Mouse (Mus musculus): ENCODE data around the gene Tnnc1.
A peak's percentile ranks its signal among the peaks of the same experiment; 100 is the strongest.

Gene Tnnc1

DNA sequence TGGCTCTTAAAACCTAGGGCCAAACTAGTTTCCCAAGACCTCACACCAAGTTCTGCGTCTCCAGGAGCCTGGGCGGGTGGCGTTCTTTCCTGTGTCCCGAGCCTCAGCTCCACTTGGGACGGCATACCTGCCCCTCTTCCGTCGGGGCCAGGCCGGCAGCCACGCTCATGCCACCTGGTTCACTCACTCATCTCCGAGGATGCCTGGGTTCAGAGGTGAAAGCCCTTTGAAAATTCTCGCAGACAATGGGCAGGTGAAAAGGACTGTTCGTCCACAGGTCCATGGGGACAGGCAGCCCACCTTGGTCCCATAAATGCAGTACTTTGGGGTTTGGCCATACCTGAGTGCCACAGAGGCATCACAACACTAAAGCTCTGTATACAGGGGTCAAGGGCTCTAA is 23.9 kb upstream of the Tnnc1 start:
- no peak for DNase-seq (ENCODE audit: low spot score in 2 of 2)

DNA sequence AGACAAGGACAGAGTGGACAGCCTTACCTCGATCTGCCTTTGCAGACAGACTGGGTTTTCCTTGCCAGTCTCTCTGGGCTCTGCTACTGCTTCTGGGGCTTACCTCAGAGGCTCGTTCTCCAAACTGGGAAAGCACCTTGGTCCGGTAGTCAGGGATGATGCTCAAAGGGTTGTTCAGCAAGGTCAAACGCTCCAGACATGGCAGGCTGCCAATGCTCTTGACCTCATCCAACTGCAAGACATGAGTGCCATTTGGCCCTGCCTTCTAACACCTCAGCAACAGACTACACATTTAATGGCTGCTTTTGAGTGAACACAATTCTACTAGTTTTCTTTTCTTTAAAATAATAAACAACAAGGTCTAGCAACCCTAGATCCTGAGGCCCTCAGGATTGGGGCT is 21.5 kb upstream of the Tnnc1 start:
- DNase-seq (ENCODE audit: low spot score in 2 of 2): no peak

DNA sequence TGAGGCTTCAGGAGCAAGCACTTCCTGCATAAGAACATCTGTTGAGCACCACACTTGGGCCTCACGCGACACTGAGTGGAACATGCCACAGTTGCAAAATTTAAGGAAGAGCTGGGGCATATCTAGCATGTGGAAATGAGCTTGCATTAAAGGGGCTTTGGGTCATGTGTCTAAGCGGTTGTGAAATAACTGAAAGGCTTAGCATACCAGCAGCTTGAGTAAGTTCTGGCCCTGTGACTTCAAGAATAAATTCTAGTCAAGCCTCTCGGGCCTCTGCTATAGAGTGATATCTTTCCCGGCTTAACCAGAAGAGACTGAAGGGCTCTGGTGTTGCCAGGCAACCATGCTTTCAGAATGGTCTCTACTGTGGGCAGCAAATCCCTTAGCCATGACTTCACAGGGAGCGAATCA is 19.3 kb upstream of the Tnnc1 start:
- peak in 1 of 2 experiments; percentile 31 for DNase-seq (ENCODE audit: low spot score in 2 of 2)

DNA sequence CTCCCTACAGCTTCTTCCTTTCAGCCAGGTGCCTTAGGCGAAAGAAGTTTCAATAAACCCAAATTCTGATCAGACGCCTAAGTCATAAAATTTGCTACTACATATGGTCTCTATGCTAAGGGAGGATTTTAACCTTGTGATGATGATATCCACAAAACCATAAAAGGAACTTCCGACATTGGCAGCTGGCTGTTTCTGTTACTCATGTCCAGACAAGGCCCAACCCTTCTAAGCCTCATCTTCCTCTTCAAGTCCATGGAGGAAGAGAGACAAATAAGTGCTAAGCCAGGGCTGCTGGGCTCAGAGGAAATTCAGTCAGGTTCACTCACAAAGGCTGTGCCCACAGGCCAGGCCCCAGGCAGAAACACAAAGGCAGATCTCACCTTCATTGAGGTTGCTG is 18.8 kb upstream of the Tnnc1 start:
- DNase-seq (ENCODE audit: low spot score in 2 of 2): no peak

DNA sequence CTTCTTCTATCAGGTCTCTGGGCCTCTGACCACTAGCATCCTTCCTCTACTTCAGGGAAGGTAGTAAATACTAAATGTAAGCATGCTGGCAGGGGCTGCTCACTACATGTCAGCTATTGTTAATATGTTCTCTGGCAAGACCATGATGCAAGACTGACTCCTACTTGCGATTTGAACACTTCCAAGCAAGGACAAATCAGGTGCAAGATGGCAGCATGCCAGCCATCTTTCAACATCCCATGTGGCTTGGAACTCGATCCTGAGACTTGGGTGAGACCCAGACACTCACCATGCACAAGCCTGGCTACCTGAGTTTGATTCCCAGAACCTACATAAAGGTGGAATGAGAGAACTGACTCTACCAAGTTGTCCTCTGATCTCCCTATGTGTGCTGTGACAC is 16.2 kb upstream of the Tnnc1 start:
- DNase-seq (ENCODE audit: low spot score in 2 of 2): no peak

DNA sequence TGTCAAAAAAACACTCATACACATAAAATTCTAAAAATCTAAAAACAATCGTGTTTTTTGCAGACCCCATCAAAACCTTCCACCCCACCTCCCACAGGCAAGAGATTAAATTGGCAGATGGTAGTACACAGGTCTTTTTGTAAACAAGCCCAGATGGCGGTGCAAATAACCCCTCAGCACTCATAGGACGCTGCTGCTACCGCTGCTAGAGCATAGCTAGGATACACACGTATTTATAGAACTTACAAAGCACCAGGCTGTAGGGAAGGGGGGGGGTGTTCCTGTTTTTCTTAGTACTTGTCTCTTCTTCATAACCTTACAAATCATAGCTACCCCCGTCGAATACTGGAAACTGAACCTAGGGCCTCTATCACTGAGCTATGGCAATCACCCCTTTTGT is 14.3 kb upstream of the Tnnc1 start:
- no peak for DNase-seq (ENCODE audit: low spot score in 2 of 2)

DNA sequence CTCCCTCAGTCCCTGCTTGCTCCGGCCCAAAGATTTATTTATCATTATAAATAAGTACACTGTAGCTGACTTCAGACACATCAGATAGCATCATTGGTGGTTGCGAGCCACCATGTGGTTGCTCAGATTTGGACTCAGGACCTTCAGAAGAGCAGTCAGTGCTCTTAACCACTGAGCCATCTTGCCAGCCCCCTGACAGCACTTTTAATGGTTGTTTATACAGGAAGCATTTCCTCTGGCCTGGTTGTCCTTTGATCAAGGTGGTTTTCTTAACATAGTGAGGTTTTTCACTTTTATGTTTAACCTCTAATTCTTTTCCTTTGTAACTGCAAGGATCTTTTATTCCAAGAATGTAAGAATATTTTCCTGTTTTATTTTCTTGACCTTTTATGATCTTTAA is 13.7 kb upstream of the Tnnc1 start:
- DNase-seq (ENCODE audit: low spot score in 2 of 2): no peak

DNA sequence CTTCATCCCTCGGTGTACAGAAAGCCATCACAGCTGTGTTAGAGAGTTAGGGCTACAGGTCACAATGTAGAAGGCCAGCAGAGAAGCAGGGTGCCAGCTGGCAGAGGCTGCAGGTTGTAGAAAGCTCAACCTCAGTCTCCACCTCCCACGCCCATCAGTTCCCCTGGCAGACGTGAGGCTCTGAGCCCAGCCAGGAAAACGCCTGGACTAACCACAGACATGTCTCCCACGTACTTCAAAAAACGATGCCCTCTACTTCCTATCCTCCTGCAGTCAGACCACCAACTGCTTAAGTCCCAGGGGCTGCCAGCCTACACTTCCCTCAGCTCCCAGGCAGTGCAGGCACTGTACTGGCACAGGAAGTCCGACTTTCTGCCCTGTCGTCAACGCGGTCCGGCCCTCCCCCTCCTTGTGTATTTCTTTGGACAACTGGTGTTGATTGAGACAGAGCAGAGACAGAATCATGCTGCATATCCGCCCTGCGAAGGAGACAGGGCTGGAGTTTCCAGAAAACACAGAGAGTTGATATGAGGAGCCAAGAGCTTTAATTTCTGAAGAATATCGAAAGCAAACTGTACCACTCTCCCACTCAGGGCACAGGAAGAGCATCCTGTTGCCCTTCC is 13.1 kb upstream of the Tnnc1 start:
- peak in 1 of 2 experiments; percentile 79 for DNase-seq (ENCODE audit: low spot score in 2 of 2)

DNA sequence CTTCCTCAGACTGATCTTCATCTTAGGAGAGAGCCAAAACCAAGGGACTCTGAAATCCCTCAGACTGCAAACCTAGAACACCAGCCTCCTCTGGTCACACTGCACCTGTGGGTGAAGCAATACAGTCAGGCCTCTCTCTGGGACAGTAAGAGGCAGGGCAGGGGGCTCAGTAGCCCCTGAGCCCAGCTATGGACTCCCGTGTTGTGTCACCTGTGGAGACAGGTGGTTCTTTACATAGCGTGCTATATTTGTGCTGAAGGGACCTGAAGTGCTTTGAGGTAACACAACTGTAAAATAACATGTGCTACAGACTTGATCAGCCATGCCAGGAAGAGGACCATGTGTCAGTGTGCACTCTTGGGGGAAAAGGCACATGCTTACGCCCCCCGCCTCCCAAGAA is 12.6 kb upstream of the Tnnc1 start:
- DNase-seq (ENCODE audit: low spot score in 2 of 2): no peak

DNA sequence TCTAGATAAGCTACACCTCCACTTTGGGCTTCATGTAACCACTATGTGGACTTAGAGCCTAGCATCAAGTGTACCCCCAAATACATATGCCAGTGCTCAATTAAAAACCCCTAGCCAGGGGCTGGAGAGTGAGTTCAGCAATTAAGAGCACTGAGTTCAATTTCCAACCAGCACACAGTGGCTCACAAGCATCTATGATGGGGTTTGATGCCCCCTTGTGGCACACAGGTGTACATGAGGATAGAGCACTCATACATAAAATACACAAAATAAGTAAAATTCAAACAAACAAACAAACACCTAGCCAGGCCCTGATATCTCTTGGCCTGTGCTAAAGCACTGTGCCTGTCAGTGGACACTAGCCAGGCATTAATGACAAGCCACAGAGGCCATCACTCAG is 12.1 kb upstream of the Tnnc1 start:
- no peak for DNase-seq (ENCODE audit: low spot score in 2 of 2)

DNA sequence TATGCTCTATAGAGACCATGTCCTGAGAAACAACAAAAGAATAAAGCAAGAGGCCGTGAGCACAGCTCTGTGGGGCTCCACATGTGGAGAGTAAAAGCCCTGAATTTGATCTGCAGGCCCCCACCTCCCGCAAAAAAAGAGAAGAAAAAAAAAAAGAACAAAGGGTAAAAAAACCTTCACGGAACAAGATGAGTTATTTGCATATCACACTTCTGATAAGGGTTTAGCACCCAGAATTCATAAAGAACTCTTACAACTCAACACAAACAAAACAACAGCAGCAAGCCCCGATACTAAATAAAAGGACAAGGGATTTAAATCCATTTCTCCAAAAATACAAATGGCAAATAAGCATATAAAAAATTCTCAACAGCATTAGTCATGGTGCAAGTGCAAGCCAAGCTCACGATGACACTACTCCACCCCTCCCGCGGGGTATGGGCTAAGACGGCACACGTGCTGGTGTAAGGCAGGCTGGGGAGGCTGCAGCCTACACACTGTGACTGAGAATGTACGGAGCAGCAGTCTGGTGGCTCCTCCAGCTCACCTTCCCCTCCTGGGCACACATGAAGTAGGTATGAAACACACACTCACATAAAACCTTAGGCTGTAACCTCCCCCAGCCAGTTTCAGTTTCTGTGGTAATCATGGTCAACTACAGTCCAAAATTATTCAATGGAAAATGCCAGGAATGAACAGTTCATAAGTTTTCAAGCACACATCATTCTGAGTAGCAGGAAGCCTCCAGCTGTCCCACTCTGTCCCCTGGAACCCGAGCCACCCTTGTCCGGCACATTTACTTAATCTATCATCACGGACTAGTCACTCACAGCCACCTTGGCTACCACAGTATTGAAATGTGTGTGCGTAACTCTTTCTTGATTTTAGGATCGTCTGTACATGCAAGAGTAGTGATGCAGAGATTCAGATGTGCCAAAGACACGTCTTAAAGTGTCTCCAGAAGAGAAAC is 10.3 kb upstream of the Tnnc1 start:
- peak in 1 of 2 experiments; percentile 64 for DNase-seq (ENCODE audit: low spot score in 2 of 2)

DNA sequence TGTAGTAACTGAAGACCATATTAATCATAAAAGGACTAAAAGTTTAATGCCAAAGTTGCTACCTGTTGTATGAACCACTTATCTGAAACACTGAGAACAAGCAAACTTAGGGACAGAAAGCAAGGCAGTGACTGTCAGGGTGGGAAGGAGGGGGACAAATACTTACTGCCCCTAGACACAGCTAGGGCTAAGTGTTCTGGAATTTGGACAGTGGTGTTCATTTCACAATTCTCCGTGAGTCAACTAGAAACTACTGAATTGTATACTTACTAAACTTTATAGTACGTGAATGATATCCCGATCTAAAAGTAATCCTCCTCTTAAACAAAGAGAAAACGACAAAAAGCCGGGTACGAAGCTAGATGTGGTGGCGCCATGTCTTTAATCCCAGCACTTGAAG is 8.5 kb upstream of the Tnnc1 start:
- no peak for DNase-seq (ENCODE audit: low spot score in 2 of 2)

DNA sequence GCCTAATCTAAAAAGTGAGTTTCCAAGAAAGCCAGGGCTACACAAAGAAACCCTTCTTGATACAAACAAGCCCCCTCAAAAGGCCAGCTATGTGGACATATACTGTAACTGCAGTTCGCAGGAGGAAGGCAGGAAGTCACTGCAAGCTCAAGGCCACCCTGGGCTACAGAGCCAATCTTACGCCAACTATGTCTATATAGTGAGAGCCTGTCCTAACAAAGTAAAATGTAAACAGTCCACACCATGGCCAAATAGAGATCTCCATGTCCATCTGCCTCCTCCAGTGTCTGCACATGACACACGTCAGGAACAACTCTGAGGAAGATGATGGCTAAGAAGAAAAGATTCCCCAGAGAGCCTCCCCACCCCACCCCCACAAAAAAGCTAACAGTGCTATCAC is 8.1 kb upstream of the Tnnc1 start:
- DNase-seq (ENCODE audit: low spot score in 2 of 2): no peak

DNA sequence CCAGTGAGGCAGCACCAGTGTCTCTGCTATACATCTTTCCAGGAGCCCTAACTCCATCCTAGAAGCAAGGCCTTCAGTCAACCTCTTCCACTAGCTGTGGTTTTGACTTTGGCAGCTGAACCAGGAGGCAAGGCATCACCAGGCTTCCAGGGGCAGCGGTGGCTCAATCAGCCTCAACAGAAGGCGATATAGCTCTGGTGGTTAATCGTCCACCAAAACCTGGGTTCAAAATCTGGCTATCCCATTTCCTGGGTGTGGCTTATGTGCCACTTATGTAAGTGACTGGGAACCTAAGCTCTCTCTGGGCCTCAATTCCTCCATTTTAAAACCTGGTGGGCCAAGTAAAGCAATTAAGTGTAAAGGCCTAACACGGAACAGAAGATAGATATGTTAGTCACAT is 3.3 kb upstream of the Tnnc1 start:
- no peak for DNase-seq (ENCODE audit: low spot score in 2 of 2)

DNA sequence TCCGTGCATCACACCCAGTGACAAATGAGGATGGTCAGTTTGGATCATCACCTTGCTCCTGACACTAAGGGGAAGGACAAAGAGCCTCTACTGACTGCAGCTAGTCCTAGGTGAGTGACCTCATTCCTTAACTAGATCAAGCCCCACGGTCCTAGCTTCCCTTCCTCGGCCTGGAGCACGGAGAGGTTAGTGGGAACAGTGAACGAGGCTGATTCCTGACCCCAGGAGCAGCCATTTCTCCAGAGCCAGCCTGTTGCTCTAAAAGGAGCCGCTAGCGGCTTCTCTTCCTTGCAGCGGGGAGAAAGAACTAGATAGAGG is 2.9 kb upstream of the Tnnc1 start:
- no peak for DNase-seq (ENCODE audit: low spot score in 2 of 2)

DNA sequence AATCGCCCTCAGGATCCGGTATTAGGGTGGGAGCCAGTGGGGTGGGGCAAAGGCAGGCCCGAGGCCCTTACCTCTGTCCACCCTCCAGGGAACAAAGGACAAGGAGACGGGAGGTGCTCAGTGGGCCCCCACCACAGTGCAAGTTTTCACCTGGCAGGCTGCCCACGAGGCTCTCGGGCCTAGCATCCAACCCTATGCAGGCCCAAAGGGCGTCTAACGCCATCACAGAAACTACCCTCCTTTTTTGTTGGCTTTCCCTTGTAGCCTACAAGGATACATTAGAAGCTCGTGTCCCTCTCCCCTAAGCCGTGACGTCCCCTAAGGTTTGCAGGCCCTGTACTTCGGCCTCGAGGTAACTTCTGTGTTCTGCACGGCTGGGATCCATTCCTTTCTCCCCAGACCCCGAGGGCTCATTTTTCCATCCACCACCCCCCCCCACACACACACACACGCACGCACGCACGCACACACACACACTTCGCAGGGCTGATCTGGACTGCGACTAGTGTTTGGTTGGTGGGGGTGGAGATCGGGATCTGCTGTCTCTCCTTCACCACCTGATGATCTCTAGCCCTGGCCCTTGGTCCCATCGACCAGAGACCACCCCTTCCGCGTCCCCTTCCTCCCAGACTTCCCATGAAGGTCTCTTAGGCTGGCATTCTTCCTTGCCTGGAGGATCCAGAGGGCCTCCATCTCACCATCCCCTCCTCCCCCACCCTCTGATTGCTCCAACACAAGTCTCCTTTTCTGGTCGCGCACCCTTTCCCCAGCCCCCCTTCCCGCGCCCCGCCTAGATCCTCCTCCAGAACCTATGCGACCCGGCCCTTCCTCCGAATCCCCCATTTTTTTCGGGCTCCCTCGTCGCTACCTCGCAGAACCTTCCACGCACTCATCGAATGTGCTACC is 2.3 kb upstream of the Tnnc1 start:
- peak in 1 of 2 experiments; percentile 46 for DNase-seq (ENCODE audit: low spot score in 2 of 2)

DNA sequence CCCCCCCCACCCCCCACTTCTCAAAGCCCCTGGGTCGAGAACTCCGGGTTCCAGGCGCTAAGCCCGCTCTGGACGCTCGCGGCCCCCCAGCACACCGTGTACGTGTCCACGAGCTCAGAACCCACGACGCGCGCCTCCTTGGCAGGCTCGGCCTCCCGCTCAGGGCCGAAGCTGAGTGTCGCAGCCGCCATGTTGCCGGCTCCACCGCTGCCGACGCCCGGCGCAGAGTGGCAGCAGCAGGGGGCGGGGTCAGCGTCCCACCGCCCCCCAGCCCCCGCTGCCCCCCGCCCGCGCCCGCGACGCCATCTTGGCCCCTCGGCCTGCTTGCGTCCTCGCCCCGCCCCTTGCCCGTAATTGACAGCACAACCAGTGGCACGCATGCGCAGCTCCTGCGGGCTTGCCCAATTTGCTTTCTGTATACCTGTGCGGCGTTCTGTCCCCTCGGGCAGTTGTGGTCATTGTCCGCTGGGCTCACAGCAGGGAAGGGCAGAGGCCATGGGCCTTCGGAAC is 1.6 kb upstream of the Tnnc1 start:
- DNase-seq (ENCODE audit: low spot score in 2 of 2): peak; percentile 92 to 94

DNA sequence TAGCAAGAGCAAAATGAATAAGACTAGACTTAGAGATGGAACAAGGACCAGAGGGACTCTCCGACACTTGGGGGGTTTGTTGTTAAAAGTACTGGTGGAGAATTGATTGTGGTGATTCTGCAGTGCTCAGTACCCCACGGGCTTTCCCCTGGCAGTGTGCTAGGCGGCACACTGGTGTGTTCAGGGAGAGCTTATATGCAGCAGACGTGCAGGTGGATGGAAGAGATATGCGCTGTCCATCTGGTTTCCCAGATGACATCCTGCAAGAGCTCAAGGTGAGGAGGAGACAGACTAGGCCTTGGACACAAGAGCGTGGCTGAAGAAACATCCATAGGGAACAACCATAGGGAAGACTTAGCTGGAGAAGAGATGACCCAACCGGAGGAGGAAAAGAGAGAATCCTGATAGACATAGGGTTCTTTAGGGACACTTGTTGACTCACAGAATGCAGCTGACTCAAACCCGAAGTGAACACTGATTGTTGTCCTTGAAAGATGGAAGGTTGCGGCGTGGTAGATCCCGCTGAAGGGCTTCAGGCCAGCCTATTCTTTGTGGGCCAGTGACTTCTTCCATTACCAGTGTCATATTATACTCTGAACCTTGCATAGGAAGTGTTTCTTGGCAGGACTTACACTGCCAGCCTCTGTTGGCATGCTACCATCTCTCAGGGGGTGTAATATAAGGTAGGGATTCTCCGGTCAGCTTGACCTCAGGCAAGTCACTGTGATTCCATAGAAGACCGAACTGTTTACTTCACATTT is 862 bp upstream of the Tnnc1 start:
- DNase-seq (ENCODE audit: low spot score in 2 of 2): no peak

DNA sequence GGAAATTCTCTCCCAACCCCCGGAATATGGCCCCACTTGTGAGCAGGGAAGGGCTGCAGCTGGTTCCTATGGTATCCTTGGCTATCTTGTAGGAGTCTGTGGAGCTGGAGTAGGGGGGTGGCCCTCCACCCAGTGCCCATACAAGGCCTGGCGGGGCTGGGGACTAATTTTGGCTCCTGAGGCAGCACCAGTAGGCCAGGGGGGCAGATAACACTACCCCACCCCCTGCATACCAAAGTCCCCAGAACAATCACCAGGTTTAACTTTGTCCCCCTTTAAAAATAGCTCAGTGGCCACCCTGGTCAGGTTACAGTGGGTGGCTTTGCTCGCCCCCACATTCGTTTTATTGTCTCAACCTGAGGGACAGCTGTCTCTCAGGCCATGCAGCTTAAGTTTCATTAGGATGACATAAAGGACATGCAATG is 1.0 kb downstream of the Tnnc1 start:
- no peak for DNase-seq (ENCODE audit: low spot score in 2 of 2)

DNA sequence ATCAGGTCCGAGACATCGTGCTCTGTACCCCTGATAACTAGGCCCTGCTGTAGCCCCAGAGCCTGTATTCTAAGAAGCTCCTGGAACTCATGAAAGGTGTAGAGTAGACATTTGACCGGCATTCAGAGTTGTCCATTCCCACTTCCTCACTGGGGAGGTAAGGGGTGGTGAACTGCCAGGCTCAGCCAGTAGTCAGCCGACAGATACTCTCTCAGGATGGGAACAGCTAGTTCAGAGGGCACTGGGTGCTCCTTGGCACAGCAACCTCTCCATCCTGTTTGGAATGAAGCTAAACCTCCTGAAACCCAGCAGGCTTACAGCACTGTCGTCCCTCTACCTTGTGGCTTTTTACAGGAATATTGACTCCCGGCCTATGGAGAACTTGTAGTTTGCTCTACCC is 3.7 kb downstream of the Tnnc1 start:
- DNase-seq (ENCODE audit: low spot score in 2 of 2): no peak

DNA sequence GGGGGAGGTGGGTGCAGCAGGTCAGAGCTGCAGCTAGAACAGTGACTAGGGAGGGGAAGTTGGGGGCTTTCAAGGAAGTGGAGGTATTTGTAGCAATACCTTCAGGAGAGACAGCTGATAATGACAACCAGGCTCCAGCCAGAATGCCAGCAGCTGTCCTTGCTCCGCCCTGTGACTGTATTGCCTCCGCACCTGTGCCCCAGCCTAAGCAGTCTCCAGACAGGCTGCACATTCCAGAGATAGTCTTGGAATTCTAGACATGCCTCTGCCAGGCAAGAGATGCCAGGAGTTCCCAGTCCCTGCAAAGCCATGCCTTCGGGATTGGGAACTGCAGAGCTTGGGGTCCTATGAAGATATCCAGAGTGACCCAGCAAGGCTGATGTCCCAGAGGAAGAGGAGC is 4.4 kb downstream of the Tnnc1 start:
- no peak for DNase-seq (ENCODE audit: low spot score in 2 of 2)
